Mouse (Mus musculus): ENCODE results near the gene Phf12. TPM values are rescaled to one million over a fixed set of nuclear protein-coding genes. Genes with fewer than 3 reads are reported as not detected.

Phf12 gene
- polyA plus RNA-seq (2014; fragmentation: Illumina TruSeq; extraction: RNeasy Lipid Tissue Mini Kit (QIAGEN cat#74804); ENCODE audit: low read depth, low replicate concordance) = 19.0 TPM

DNA sequence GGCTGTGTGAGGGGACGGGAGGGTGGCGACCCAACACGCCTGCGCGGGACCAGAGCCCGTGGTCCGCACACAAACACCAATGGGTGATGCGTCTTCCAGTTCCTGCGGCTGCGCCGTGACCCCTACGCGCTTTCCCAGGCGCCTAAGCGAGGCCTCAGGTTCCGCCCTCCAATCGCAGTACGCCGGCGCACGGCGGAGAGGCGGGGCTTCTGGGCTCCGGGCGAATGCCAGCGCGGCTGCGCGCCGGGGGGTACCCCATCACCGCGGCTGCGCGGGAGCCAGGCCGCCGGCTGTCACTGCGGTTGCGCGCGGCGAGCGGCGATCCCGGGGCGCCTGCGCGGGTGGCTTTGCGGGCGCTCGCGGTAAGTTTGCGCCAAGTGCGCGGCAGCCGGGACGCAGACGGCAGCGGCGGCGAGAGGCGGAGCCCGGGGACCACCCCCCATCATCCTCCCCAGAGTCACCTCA is at the start of gene Phf12:
TSS of gene Phf12 (plus strand) at position 314 of the 465 bp plus-strand sequence.

GRCm38 (mm10) chr11:78031947-78032808 is 49.6 kb downstream of the Phf12 start, which contains the start of gene Dhrs13:
TSS of gene Dhrs13 (plus strand) at chr11:78032280.

GRCm38 (mm10) chr11:78037831-78038752 is 55.5 kb downstream of the Phf12 start, which contains the start of gene Flot2:
TSS of gene Flot2 (plus strand) at chr11:78037931.

Other genes starting within 250 kb of the Phf12 start
- gene Myo18a, start 219.5 kb upstream of the Phf12 start, polyA plus RNA-seq (2014; fragmentation: Illumina TruSeq; extraction: RNeasy Lipid Tissue Mini Kit (QIAGEN cat#74804); ENCODE audit: low read depth, low replicate concordance) = 85.4 TPM
- gene Gm10277, start 195.0 kb upstream of the Phf12 start, polyA plus RNA-seq (2014; fragmentation: Illumina TruSeq; extraction: RNeasy Lipid Tissue Mini Kit (QIAGEN cat#74804); ENCODE audit: low read depth, low replicate concordance) = not detected
- 2.3 TPM for gene Pipox, start 88.7 kb upstream of the Phf12 start, polyA plus RNA-seq (2014; fragmentation: Illumina TruSeq; extraction: RNeasy Lipid Tissue Mini Kit (QIAGEN cat#74804); ENCODE audit: low read depth, low replicate concordance)
- not detected for gene Sez6, start 52.0 kb upstream of the Phf12 start, polyA plus RNA-seq (2014; fragmentation: Illumina TruSeq; extraction: RNeasy Lipid Tissue Mini Kit (QIAGEN cat#74804); ENCODE audit: low read depth, low replicate concordance)
- 2.4 TPM for gene Dhrs13, start 49.5 kb downstream of the Phf12 start, polyA plus RNA-seq (2014; fragmentation: Illumina TruSeq; extraction: RNeasy Lipid Tissue Mini Kit (QIAGEN cat#74804); ENCODE audit: low read depth, low replicate concordance)
- gene Flot2, start 55.2 kb downstream of the Phf12 start, polyA plus RNA-seq (2014; fragmentation: Illumina TruSeq; extraction: RNeasy Lipid Tissue Mini Kit (QIAGEN cat#74804); ENCODE audit: low read depth, low replicate concordance) = 4.4 TPM
- 4.8 TPM for gene Eral1, start 97.6 kb downstream of the Phf12 start, polyA plus RNA-seq (2014; fragmentation: Illumina TruSeq; extraction: RNeasy Lipid Tissue Mini Kit (QIAGEN cat#74804); ENCODE audit: low read depth, low replicate concordance)
- gene Fam222b, start 111.9 kb downstream of the Phf12 start, polyA plus RNA-seq (2014; fragmentation: Illumina TruSeq; extraction: RNeasy Lipid Tissue Mini Kit (QIAGEN cat#74804); ENCODE audit: low read depth, low replicate concordance) = 4.8 TPM
- 1.7 TPM for gene Traf4, start 182.8 kb downstream of the Phf12 start, polyA plus RNA-seq (2014; fragmentation: Illumina TruSeq; extraction: RNeasy Lipid Tissue Mini Kit (QIAGEN cat#74804); ENCODE audit: low read depth, low replicate concordance)
- gene Nek8, start 193.9 kb downstream of the Phf12 start, polyA plus RNA-seq (2014; fragmentation: Illumina TruSeq; extraction: RNeasy Lipid Tissue Mini Kit (QIAGEN cat#74804); ENCODE audit: low read depth, low replicate concordance) = 5.9 TPM
- 14.3 TPM for gene Tlcd1, start 194.0 kb downstream of the Phf12 start, polyA plus RNA-seq (2014; fragmentation: Illumina TruSeq; extraction: RNeasy Lipid Tissue Mini Kit (QIAGEN cat#74804); ENCODE audit: low read depth, low replicate concordance)
- 813 TPM for gene Rpl23a, start 200.8 kb downstream of the Phf12 start, polyA plus RNA-seq (2014; fragmentation: Illumina TruSeq; extraction: RNeasy Lipid Tissue Mini Kit (QIAGEN cat#74804); ENCODE audit: low read depth, low replicate concordance)
- 2.9 TPM for gene Rab34, start 205.7 kb downstream of the Phf12 start, polyA plus RNA-seq (2014; fragmentation: Illumina TruSeq; extraction: RNeasy Lipid Tissue Mini Kit (QIAGEN cat#74804); ENCODE audit: low read depth, low replicate concordance)
- gene Proca1, start 210.6 kb downstream of the Phf12 start, polyA plus RNA-seq (2014; fragmentation: Illumina TruSeq; extraction: RNeasy Lipid Tissue Mini Kit (QIAGEN cat#74804); ENCODE audit: low read depth, low replicate concordance) = 2.4 TPM